Mouse (Mus musculus): ENCODE measurements around the gene Gm7168.

DNA sequence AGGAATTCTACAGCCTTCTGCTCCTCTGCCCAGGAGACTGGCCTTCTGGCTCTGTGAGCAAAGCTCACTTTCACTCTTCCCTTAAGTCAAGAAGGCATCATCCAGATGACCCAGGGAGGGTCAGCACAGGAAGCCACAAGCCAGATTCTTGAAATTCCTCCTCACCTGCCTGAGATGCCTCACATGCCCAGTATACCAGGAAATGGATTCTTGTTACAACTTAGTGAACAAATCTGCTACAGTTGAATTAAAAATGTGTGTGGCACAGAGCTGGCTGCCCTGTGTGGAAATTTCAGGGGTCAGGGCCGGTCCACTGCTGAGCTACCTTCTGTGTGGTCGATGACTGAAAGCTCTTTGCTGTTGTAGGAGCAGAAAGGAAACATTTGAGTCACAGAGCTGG, 27.4 kb upstream of the Gm7168 start:
- no peak for TF ChIP-seq CTCF (conservative IDR thresholded peaks at IDR 0.05; ENCODE audit: low read length)
- TF ChIP-seq POU5F1 (IDR thresholded peaks at IDR 0.05; ENCODE audit: borderline replicate concordance, low read length), result no peak
